Mouse (Mus musculus) mature B cell (primary cell): ENCODE data around the gene Slc7a5.

Source experiments
- in situ Hi-C: fragments of 300-500 bp; cut with MboI; formaldehyde crosslinking; loops from 2 replicates; pipeline ENCODE4 v1.14.3; 2019

Gene Slc7a5

DNA sequence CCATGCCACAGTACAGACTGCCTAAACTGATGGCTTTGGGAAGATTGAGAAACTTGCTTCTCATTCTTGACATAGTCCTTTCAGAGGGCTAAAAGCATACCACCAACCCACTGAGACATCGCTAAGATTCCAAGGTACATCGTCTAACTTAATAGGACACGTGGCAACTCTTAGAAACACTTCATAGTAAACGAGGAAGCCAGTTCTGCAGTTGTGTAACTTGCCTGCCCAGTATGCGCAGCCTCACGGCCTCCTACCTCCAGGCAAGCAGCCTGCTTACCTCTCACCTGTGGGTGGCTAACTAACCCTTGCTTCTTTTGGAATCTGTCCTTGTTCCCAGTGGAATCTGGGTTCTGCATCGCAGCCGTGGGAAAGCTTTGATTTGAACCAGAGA is 1.7 kb upstream of the Slc7a5 start:
- in situ Hi-C loops, result loop anchor here (25.0 kb wide), 1 partner anchor 322 kb away; the partner anchor contains the start of genes Fbxo31 and Map1lc3b

DNA sequence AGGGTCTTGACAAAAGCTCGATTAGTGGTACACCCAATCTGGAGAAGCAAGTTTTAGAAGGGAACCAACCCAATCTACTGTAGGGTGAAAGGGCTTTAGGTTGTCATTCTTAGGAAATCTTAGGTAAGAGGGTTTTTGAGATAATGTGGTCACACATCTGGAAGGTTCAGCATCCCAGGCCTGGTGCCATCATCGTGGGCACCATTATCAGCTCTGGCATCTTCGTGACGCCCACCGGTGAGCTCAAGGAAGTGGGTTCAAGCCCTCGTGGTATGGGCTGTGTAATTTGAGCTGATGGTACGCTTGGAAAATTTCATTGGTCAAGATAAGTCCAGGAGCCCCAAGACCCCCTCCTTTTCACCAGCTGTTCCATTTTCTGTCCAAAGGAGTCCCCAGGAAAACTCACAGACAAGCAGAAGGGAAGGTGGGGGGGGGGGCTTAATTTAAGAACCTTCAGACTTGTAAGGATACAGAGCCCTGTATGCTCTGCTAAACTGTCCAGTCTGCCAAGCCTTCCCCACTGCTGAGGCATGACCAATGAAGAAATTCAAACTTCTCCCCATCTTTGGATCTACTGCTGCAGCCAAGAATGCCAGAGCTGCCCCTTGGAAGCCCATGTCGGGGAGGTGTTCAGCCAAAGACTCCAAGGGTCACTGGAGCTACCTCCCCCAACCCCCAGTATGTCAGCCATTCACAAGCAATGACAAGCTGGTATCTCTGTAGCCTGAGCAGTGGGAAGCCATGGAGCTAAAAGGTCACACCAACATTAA is 1.1 kb upstream of the Slc7a5 start:
- in situ Hi-C loops, result loop anchor here (25.0 kb wide), 1 partner anchor 321 kb away; the partner anchor contains the start of genes Fbxo31 and Map1lc3b

DNA sequence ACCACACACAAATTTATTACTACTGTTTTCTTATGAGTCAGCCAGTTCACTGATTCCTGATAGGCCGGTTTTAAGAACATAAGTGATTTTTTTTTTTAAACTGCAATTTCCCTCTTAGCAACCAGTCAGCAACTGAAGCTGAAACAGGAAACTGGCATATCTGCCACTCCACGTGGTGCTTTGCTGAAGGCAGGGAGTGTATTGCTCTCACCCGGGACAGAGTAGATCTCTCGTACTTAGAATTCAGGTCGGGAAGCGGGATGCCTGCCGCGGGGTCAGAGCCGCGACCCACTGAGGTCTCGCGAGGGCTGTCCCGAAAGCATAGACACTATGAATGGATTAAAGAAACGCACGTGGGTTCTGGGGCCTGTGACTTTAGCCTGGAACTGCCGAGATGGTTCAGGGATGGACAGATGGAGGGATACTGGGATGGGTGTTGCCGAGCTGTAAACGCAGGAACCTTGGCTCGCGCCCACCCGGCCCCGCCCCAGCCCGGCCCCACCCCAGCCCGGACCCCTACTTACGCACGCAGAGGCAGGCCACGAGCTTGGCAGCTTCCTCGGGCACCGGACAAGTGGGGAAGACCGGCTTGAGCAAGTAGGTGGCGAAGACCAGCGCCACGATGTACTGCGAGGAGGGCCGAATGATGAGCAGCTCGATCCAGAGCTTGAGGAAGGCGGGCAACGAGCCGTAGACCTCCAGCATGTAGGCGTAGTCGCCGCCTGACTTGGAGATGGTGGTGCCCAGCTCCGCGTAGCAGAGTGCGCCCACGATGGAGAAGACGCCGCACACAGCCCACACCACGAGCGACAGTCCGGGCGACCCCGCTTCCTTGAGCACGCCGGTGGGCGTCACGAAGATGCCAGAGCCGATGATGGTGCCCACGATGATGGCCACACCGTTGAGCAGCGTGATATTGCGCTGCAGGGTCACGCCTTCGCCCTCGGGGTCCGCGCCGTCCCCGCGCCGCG is 667 bp downstream of the Slc7a5 start:
- in situ Hi-C loops, result loop anchor here (25.0 kb wide), 1 partner anchor 320 kb away; the partner anchor contains the start of genes Fbxo31 and Map1lc3b

DNA sequence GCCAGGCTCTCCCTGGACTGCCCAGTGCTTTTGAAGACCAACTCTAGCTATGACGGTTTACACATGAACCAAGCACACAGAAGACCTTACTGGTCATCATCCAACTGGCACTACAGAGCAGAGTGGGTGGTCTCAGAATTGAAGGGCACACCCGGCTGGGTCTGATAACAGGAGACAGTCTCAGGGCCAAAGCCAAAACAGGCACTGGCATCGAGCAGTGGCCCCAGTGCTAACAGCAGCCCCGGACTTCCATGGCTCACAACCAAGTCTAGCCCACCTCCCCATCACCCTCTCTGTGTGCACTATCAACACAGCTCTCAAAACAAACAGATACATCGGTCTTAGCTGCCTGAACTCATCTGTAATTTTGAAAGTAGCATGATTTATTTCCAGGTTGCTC is 1.6 kb downstream of the Slc7a5 start:
- in situ Hi-C loops, result loop anchor here (25.0 kb wide), 1 partner anchor 319 kb away; the partner anchor contains the start of genes Fbxo31 and Map1lc3b

DNA sequence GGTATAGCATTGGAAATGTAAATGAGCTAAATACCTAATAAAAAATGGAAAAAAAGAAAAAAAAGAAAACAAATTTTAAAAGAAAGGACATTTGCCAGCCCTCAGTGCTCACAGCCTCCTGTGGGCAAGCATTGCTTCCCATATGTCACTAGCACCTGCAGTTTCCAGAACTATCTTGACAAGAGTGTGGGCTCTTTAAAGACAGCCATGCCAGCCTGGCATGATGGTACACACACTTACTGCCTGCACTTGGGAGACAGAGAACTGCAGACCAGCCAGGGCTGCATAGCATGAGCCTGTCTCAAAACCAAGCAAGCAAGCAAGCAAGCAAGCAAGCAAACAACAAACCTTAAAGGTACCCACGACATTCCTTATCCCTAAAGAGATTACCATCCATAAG is 2.1 kb downstream of the Slc7a5 start:
- in situ Hi-C loops, result loop anchor here (25.0 kb wide), 1 partner anchor 318 kb away; the partner anchor contains the start of genes Fbxo31 and Map1lc3b

DNA sequence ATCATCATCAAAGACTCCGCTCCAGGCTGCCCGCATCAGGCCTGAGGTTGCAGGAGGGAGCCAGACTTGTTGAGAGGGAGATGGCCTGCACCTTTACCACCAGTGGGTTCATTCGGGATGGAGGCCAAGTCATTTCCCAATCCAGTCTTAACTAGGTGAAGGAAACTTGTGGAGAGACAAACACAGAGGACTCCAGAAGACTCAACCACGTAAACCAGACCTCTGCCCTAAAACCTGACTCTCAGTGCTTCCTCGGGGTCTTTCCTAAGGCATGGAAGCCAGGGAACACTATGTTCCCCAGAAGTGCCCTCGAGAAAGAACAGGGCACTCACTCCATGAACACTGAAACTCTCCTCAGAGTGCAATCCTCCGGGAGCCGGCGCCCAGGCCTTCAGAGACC is 2.5 kb downstream of the Slc7a5 start:
- in situ Hi-C loops, result loop anchor here (25.0 kb wide), 1 partner anchor 318 kb away; the partner anchor contains the start of genes Fbxo31 and Map1lc3b

DNA sequence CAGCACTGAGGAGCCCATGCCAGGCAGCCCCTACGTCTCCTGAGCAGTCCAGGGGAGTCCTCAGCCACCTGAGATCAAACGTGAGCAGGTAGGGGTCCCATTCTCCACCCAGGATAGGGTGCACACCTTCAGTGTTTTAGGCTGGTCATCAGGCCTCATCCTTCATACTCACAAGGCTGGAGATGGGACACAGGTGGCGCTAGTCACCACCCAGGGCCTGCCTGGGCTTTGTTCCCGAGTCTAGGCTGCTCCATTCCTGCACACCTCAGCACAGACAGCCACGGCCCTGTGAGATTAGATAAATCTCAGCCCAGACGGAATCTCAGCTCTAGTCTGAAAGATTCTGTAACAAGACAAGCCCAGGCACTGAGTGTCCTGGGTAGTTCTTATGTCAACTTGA is 3.5 kb downstream of the Slc7a5 start:
- in situ Hi-C loops, result loop anchor here (25.0 kb wide), 1 partner anchor 317 kb away; the partner anchor contains the start of genes Fbxo31 and Map1lc3b

DNA sequence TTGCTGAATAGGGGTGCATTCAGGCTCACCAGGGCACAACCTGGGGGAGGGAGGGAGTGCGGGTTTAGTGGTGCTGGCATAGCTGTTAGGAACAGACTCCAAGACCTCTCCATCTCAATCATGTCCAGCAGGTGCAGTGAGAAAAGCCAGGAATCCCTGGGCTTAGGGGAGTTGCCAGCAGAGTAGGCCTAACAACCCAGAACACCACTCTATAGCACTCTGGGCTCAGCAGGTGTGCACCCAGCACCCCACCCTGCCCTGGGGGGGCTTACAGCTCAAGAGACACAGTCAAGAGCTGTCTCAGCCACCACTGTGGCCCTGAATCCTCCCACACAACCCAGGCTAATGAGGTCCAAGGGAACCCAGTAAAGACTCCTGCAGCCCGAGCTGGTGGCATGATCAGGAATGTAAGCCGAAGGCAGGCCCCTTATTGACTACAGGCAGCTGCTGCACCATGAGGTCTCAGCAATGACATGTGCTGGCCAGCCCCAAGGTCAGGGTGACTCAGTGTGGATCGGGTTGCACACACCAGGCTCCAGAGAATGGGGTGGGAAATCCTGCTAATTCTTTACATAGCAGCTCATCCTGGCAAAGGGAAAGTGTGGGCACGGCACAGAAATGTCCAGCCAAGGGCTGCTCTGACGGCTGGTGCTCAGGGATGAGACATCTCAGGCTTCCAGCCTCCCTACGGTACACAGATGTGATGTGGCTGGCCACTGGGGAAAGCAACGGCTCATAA is 5.8 kb downstream of the Slc7a5 start:
- in situ Hi-C loops, result loop anchor here (25.0 kb wide), 1 partner anchor 314 kb away; the partner anchor contains the start of genes Fbxo31 and Map1lc3b

DNA sequence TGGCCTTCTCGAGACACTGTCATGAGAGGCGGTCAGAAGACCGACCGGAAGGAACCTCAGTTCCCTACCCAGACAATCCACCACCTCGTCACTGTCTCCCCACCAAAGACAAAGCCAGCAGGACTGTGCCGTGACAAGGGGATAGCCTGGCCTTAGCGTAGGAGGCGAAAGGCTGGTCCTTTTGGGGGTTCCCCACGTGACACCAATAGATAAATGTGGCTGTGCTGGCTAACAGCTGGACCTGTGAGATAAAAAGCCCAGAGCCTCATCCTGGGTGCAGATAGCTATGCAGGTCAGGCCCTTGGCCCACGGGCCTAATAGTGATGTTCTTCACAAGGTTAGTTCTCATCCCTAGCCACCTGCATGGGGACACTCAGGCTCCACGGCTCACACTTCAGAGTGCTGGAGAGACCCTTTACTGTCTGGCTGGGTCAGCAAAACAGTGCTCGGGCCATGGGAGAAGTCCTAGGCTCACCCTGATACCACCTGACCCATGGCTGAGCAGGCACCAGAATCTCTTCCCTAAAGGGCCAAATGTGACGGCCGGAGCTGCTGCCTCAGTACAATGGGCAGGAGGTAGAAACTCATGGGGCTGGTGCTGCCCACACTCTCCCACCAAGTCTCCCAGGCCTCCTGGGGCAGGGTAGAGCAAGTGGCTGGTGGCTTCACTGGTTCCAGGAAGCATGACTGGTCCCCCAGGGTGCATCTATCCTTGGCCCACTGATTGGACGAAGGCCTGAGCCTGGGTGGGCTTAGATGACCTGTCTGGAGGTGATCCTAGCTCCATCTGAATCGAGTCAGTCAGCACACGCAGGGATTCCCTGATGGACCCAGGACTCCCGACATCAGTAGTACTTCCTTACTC is 8.1 kb downstream of the Slc7a5 start:
- in situ Hi-C loops, result loop anchor here (25.0 kb wide), 1 partner anchor 312 kb away; the partner anchor contains the start of genes Fbxo31 and Map1lc3b

DNA sequence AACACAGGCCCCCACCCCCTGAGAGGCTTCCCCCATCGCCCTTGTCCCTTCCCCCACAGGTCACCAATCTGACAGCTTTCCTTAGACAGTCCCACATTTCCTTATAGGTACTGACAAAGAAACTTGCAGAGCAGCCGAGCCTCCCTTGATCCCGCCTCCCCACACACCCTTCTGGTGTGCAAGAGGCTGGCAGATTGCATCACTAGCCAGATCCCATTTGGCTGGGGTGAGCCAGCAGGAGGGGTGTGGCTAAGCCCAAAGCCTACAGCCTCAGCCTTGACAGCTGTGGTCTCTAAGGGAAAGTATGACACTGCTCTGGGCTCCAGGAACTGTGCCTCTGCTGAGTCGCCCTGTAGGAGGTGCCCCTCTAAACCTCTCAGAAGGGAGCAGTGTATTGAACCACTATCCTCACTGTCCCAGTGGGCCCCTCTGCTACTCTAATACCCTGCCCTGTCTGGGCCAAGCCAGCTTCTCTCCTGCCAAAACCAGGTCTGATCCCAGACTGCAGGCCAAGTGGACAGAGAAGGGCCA is 9.0 kb downstream of the Slc7a5 start:
- in situ Hi-C loops, result no loop called here

DNA sequence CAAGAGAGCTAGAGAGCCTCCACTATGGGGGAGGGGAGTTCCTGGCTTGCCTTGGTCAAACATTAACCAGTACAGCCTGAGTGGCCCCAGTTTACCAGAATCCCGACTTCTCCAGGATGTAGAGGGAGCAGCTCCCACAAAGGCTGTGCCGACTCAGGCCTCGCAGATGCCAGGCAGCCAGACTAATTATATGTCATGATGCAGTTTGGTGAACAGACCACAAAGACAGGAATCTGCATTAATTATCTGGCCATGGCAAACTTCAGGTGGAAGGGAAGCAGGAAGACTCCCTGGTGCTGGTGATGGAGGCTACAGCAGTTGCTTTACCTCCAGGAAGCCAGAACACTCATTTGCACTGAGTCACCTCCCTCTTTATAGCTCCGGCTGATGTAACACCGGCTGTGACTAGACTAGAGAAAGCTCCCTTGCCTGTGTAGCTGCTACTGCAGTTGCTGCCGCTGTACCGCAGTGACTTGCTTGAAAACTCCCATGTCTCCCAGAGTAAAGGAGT is 9.6 kb downstream of the Slc7a5 start:
- in situ Hi-C loops, result no loop called here

DNA sequence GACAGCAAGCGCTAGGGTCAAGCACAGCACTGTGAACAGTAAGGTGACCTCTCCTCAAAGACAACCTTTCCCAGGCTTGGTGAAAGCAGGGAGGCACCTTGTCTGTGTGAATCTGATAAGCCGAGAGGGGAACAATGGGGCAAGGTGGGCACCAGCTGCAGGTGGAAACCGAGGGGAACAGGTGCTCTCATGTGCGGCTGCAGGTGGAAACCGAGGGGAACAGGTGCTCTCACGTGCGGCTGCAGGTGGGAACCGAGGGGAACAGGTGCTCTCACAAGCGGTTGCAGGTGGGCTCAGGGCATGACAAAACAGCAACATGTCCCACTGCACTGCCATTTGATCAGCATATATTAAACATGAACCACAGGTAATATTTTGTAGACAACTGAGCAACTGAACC is 10.3 kb downstream of the Slc7a5 start:
- in situ Hi-C loops, result no loop called here

DNA sequence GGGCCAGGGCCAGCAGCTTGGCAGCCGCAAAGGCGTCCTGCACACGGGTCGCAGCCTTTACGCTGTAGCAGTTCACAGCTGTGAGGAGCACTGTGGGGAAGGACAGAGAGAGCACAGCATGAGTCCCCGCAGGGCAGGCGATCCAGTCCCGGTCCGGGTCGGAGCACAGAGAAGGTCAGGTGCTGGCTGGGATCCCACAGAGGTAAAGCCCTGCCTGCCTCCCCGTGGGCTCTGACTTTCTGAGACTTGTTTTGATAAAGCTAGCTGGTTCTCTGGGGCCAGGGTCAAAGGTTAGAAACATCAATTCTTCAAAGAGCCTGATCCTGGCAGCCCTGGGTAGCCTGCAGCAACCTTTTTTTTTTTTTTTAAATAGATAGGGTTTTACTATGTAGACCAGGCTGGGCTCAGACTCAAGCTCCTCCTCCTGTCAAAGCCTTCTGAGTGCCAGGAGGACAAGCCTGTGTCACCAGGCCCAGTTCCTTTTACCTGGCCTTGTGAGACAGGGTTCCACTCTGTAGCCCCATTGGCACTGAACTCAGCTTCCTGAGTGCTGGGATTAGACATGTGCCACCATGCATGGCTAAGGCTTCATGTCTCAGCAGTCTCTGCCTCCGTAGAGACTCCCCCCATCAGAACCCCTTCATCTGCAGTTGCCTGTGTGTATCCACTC is 10.9 kb downstream of the Slc7a5 start:
- in situ Hi-C loops, result no loop called here

DNA sequence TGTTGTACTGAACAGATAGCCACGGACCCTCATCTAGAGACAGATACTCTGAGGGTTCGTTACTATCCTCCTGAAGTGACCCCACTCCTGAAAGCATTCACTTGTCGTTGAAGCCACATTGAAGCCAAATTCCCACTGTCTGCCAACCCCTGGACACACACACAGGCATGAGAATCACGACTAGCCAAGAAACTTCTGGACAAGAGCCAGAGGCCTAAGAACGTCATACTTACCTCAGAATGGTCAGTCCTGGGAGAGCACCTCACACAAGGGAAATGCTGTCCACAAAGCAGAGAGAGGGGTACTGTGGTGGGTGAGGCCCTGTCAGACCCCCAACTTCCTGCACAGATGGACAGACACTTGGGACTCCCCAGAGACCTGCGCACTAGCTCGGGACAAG is 11.6 kb downstream of the Slc7a5 start:
- in situ Hi-C loops, result no loop called here

DNA sequence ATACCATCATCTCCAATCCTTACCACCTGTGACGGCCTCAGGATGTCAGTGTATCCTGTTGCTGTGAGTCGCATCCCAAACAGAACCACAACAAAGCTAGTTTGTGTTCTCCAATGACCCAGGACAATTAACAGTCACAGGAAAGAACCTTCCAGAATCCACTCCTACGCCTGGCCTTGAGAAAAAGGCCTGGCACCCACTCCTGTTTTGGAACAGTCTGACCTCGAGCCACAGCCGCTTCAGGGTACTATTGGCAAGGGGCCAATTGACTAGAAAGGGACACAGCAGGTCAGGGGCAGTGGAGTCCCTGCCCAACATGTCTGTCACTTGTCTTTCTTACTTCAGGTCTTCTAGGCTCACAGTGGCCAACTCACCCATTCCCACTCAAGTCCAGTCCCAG is 14.6 kb downstream of the Slc7a5 start:
- in situ Hi-C loops, result no loop called here

DNA sequence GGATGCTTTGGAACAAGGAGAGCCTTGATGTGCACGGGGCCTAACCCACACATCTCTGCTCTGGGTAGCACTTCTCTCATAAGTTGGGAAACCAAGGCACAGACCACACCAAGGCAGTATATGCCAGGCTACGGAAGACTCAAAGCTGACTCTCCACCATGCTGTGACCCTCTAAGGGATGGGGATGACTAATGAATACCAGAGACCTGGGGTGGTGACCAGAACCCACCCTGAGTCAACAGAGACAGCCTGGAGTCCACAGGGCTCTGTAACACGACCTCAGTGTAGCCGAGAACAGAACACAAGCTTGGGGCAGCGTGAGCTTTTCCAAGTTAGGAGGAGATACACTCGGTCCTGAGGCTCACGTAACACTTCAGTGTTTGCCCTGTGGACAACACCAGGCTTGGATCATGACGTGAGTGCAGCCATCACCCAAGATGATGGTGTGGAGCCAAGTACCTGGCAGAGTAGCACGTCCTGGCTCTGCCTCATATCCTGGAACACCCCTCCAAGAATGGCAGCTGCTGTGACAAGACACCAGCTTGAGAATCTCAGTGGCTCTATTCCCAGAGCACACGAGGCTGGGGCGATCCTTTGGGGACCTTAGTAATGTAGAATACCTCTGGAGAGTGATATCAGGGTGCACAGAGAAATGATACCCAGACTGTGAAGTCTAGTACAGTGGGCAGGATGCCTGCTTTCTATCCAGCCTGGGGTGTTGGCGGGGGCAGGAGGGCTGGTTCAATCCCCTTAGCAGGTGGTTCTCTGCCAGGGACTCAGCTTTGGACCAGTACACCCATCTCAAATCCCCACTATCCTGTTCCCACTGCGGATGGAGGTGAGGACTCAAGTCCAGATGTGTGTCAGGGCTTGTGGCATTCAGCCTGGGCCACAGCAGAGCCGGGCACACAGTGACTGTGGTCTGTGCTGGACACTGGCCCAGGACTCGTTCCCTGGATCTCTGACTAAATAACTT is 17.4 kb downstream of the Slc7a5 start:
- in situ Hi-C loops, result no loop called here

DNA sequence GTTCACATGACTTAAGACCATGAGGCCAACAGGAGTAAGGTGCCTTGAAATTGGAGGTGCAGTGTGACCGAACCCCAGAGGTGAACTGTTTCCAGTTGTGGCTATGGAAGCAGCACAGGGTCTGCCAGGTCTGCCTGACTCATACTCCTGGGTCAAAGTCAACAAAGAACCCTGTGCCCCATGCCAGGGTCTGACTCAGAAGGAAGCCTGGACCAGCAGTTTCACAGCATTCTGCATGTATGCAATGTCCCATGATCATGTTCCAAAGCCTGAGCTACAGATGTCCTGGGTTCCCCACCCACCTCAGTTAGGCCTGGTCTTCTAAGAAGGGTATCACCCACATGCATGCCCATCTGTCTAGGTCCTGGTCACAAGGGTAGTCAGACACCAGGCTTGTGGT is 18.2 kb downstream of the Slc7a5 start:
- in situ Hi-C loops, result no loop called here

DNA sequence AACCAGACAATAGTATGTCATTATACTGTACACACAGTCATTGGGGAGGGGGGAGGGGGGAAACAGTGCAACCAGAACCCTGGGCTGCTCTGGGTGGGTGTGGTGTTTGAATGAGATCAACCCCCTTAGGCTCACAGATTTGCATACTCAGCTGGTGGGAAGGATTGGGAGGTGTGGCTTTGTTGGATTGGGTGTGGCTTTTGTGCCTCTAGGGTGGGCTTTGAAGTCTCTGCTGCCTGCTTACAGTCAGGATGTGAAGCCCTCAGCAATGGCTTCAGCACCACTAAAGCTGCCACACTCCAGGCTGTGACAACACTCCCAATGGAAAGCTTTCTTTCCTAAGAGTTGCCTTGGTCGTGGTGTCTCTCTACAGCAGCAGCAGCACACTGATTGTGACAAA is 19.9 kb downstream of the Slc7a5 start:
- in situ Hi-C loops, result no loop called here
